Mouse (Mus musculus) retina, postnatal 7 days (tissue): ENCODE results near the gene Trrap.

Source experiments
- DNase-seq: peaks from one replicate; pipeline ENCODE4 v3.0.0-alpha.2; 2012; ENCODE audit warnings: low read depth, low spot score

Trrap gene

GRCm38 (mm10) chr5:144870782-144871181 lies 103.2 kb downstream of the Trrap start:
- DNase-seq: no peak

- DNase-seq: no peak
These were observed 104.2 kb downstream of the Trrap start for GRCm38 (mm10) chr5:144871775-144872174.

DNA sequence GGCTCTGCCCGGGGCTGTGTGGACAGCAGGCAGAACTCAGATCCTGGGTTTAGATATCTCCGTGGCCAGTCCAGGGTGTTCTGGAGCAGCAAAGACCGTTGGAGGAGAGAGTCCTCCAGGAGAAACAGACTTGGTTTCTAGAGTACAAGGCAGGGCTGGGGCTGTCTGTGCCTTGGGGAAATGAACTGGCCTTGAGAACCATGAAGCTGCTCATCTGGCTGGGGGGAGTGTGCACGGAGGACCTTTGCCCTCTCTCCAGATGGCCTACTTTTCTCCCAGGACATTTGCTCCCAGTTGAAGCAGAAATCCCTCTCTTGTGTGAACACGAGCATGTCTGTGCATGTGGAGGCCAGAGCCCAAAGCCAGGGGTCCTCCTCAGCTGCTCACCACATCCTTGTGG lies 104.8 kb downstream of the Trrap start:
- DNase-seq: no peak

GRCm38 (mm10) chr5:144872867-144873266 lies 105.3 kb downstream of the Trrap start:
- DNase-seq: no peak

DNA sequence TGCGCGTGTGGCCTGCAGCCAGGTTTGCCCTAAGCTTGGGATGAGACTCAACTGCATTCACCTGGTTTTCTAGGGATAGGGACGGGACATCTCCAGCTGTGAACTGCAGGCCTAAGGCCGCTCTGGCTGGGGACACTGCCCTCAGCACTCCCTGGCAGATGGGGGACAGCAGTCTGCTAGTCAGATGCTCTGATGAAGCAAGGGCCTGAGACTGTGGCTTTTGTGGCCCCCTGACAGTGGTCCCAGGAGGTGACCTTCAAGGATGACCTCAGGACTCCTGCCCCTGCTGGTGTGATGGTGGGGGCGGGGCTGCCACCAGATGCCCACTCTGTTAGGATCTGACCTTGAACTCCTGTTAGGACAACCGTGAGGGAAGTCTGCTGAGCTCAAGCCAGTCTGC lies 107.7 kb downstream of the Trrap start:
- no peak for DNase-seq

GRCm38 (mm10) chr5:144875892-144876291 lies 108.4 kb downstream of the Trrap start:
- DNase-seq: peak; percentile 55

- no peak for DNase-seq
These were observed 109.5 kb downstream of the Trrap start for GRCm38 (mm10) chr5:144877021-144877420.

- no peak for DNase-seq
These were observed 114.3 kb downstream of the Trrap start for GRCm38 (mm10) chr5:144881670-144882399.

- peak; percentile 23 for DNase-seq
These were observed 117.2 kb downstream of the Trrap start for GRCm38 (mm10) chr5:144884629-144885217.

- DNase-seq: no peak
These were observed 118.6 kb downstream of the Trrap start for GRCm38 (mm10) chr5:144885968-144886650.

GRCm38 (mm10) chr5:144891276-144891675 lies 123.7 kb downstream of the Trrap start:
- no peak for DNase-seq

DNA sequence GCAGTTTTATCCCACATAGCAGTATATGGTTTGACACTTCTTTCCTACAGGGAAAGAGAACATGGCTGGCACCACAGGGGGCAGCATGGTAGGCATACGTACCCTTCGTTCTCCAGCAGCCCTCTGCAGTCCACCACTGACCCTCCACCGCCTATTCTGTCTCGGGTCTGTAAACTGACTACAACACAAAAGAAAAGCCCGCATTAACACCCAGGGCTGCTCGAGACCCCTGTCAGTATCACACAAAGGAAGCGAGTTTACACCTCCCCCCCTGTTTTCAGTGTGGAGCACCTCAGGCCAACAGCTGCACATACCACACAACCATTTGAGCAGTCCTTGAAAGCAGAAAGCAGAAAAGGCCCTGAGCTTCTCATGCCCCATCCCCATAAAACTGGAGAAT lies 130.3 kb downstream of the Trrap start:
- DNase-seq: no peak

GRCm38 (mm10) chr5:144898448-144899052 lies 131.0 kb downstream of the Trrap start:
- DNase-seq: no peak

GRCm38 (mm10) chr5:144901035-144901434 lies 133.5 kb downstream of the Trrap start:
- no peak for DNase-seq

- DNase-seq: no peak
These were observed 134.3 kb downstream of the Trrap start for GRCm38 (mm10) chr5:144901791-144902190.

GRCm38 (mm10) chr5:144904356-144905134 lies 137.0 kb downstream of the Trrap start:
- DNase-seq: no peak

GRCm38 (mm10) chr5:144907591-144907990 lies 140.1 kb downstream of the Trrap start:
- no peak for DNase-seq
